Mouse (Mus musculus): ENCODE measurements around the gene Bik. TPM values are rescaled to one million over a fixed set of nuclear protein-coding genes. Genes with fewer than 3 reads are reported as not detected.

The Bik gene
- total and polyA plus RNA-seq, 3 experiments, result 7.6 to 10.2 TPM; not detected in 1

GRCm38 (mm10) chr15:83495195-83495594, 31.5 kb upstream of the Bik start (continued):
- no peak for TF ChIP-seq ZC3H11A (IDR thresholded peaks at IDR 0.05; ENCODE audit: low read depth, low read length)

- no peak overlapping the region for H3K9ac ChIP-seq (ENCODE audit: control insufficient read depth, low read depth, low read length, poor library complexity, severe bottlenecking)
- H3K4me3 ChIP-seq (ENCODE audit: control insufficient read depth in 1 of 2, insufficient read depth in 1 of 2, low read depth in 2 of 2, low read length in 2 of 2), result no peak overlapping the region
- no peaks in the 10 kb centered on the region for H3K79me2 ChIP-seq (ENCODE audit: control insufficient read depth, insufficient read depth, low read length, poor library complexity)
- no peaks in the 10 kb centered on the region for H3K27me3 ChIP-seq (ENCODE audit: control insufficient read depth in 1 of 2, insufficient read depth in 2 of 2, low read length in 2 of 2)
- H3K36me3 ChIP-seq (ENCODE audit: control insufficient read depth in 1 of 2, insufficient read depth in 2 of 2, low read length in 2 of 2), result peaks cover 0 to 25% of the 10 kb centered on the region in 2 experiments; a peak in 2 of 4 replicates
- no peak for DNase-seq (ENCODE audit: low read depth, low spot score)
- TF ChIP-seq GABPA (IDR thresholded peaks at IDR 0.05; ENCODE audit: low read depth, low read length), result no peak
- TF ChIP-seq MYB (IDR thresholded peaks at IDR 0.05; ENCODE audit: low read depth, low read length), result 0 out of 2 replicates have a peak, but pooled peaks have one; percentile 10
- TF ChIP-seq ZNF384 (IDR thresholded peaks at IDR 0.05; ENCODE audit: low read depth, low read length), result peak; percentile 37; the same call in 1 of the 2 replicates
- peaks cover 19 to 35% of the 10 kb centered on the region in 2 experiments for H3K4me1 ChIP-seq (ENCODE audit: control insufficient read depth in 1 of 2, insufficient read depth in 2 of 2, low read length in 2 of 2)
- H3K9me3 ChIP-seq (replicated peaks; ENCODE audit: insufficient read depth, low read length), result no peaks in the 10 kb centered on the region
- peak overlapping the region; percentile 40 for H3K27ac ChIP-seq (ENCODE audit: control insufficient read depth, low read depth, low read length)
Observed at GRCm38 (mm10) chr15:83495787-83496367, 30.8 kb upstream of the Bik start.

GRCm38 (mm10) chr15:83497299-83497698, 29.4 kb upstream of the Bik start:
- DNase-seq (ENCODE audit: low read depth, low spot score), result no peak
- Histone ChIP-seq H3K27ac (ENCODE audit: control insufficient read depth, low read depth, low read length) (no peak overlapping the region), H3K36me3 (ENCODE audit: control insufficient read depth in 1 of 2, insufficient read depth in 2 of 2, low read length in 2 of 2) (peaks cover 0 to 25% of the 10 kb centered on the region in 2 experiments; a peak in 2 of 4 replicates), H3K79me2 (ENCODE audit: control insufficient read depth, insufficient read depth, low read length, poor library complexity) (no peaks in the 10 kb centered on the region), H3K9me3 (replicated peaks; ENCODE audit: insufficient read depth, low read length) (no peaks in the 10 kb centered on the region), H3K4me1 (ENCODE audit: control insufficient read depth in 1 of 2, insufficient read depth in 2 of 2, low read length in 2 of 2) (peaks cover 19 to 31% of the 10 kb centered on the region in 2 experiments), H3K4me3 (ENCODE audit: control insufficient read depth in 1 of 2, insufficient read depth in 1 of 2, low read depth in 2 of 2, low read length in 2 of 2) (no peak overlapping the region), H3K27me3 (ENCODE audit: control insufficient read depth in 1 of 2, insufficient read depth in 2 of 2, low read length in 2 of 2) (no peaks in the 10 kb centered on the region), H3K9ac (ENCODE audit: control insufficient read depth, low read depth, low read length, poor library complexity, severe bottlenecking) (no peak overlapping the region)
- no peak for TF ChIP-seq TCF12 (IDR thresholded peaks at IDR 0.05; ENCODE audit: low read depth, low read length)
- no peak for TF ChIP-seq CHD2 (IDR thresholded peaks at IDR 0.05; ENCODE audit: low read length)
- no peak for TF ChIP-seq JUND (IDR thresholded peaks at IDR 0.05; ENCODE audit: low read depth, low read length)
- no peak for TF ChIP-seq NELFE (IDR thresholded peaks at IDR 0.05; ENCODE audit: low read depth, low read length)
- TF ChIP-seq MAX (IDR thresholded peaks at IDR 0.05; ENCODE audit: low read length), result no peak
- peak; percentile 18 to 63 (median 43); a peak in 5 of 6 replicates for TF ChIP-seq CTCF (IDR thresholded peaks at IDR 0.05 in 2 of 3, conservative IDR thresholded peaks at IDR 0.05 in 1 of 3; ENCODE audit: control insufficient read depth in 1 of 3, insufficient read depth in 1 of 3, low read depth in 2 of 3, low read length in 3 of 3, poor library complexity in 1 of 3, severe bottlenecking in 1 of 3)
- TF ChIP-seq USF1 (IDR thresholded peaks at IDR 0.05; ENCODE audit: low read depth, low read length), result no peak
- TF ChIP-seq ELF1 (IDR thresholded peaks at IDR 0.05; ENCODE audit: low read depth, low read length), result no peak
- TF ChIP-seq MXI1 (IDR thresholded peaks at IDR 0.05; ENCODE audit: low read depth, low read length), result no peak
- no peak for TF ChIP-seq CHD1 (IDR thresholded peaks at IDR 0.05; ENCODE audit: low read depth, low read length)
- TF ChIP-seq SMC3 (IDR thresholded peaks at IDR 0.05; ENCODE audit: low read depth, low read length), result peak; percentile 23; the same call in 1 of the 2 replicates
- no peak for TF ChIP-seq KAT2A (conservative IDR thresholded peaks at IDR 0.05; ENCODE audit: low read depth, low read length)
- no peak for TF ChIP-seq UBTF (IDR thresholded peaks at IDR 0.05; ENCODE audit: borderline replicate concordance, insufficient read depth, low read depth, low read length)
- TF ChIP-seq BHLHE40 (IDR thresholded peaks at IDR 0.05; ENCODE audit: borderline replicate concordance, low read depth, low read length), result no peak
- no peak for TF ChIP-seq MYC (IDR thresholded peaks at IDR 0.05; ENCODE audit: low read depth, low read length)
- no peak for TF ChIP-seq USF2 (IDR thresholded peaks at IDR 0.05; ENCODE audit: borderline replicate concordance in 1 of 2, insufficient read depth in 1 of 2, low read depth in 1 of 2, low read length in 2 of 2)
- no peak for TF ChIP-seq MAFK (IDR thresholded peaks at IDR 0.05; ENCODE audit: borderline replicate concordance, low read depth, low read length)
